Mouse (Mus musculus) liver, embryonic 12.5 days (tissue): ENCODE measurements around the gene Creb1. TPM values are rescaled to one million over a fixed set of nuclear protein-coding genes. Genes with fewer than 3 reads are reported as not detected.

Experiments
- ATAC-seq: fragments of 200-750 bp; cut with Nextera tagmentation; 2 replicates; pipeline ENCODE4 v1.8.0; 2017; ENCODE audit warnings: moderate number of reproducible peaks, mild to moderate bottlenecking, moderate library complexity
- H3K27ac ChIP-seq: fragments of 300-500 bp; sonication (generic); 2 replicates; pipeline ENCODE4 v1.5.1; 2016; ENCODE audit warnings: mild to moderate bottlenecking
- H3K27me3 ChIP-seq: fragments of 300-500 bp; sonication (generic); replicated peaks from 2 replicates; pipeline ENCODE4 v1.6.1; 2016; ENCODE audit warnings: mild to moderate bottlenecking, moderate library complexity
- H3K36me3 ChIP-seq: fragments of 300-500 bp; sonication (generic); 2 replicates; pipeline ENCODE4 v1.6.1; 2016; ENCODE audit warnings: mild to moderate bottlenecking, moderate library complexity
- H3K4me1 ChIP-seq: fragments of 300-500 bp; sonication (generic); 2 replicates; pipeline ENCODE4 v1.6.1; 2016
- H3K4me2 ChIP-seq: fragments of 300-500 bp; sonication (generic); 2 replicates; pipeline ENCODE4 v1.6.1; 2016; ENCODE audit warnings: mild to moderate bottlenecking, moderate library complexity
- H3K4me3 ChIP-seq: fragments of 300-500 bp; sonication (generic); 2 replicates; pipeline ENCODE4 v1.5.1; 2016; ENCODE audit warnings: mild to moderate bottlenecking, moderate library complexity
- H3K9ac ChIP-seq: fragments of 300-500 bp; sonication (generic); 2 replicates; pipeline ENCODE4 v1.6.1; 2016; ENCODE audit warnings: mild to moderate bottlenecking, moderate library complexity
- H3K9me3 ChIP-seq: fragments of 300-500 bp; sonication (generic); replicated peaks from 2 replicates; pipeline ENCODE4 v1.6.1; 2016; ENCODE audit warnings: mild to moderate bottlenecking, moderate library complexity
- WGBS: fragments of 180-500 bp; shearing (Covaris S2); methylation state at CpG from one replicate; pipeline ENCODE4 v1.1.7; 2016; ENCODE audit not compliant: insufficient replicate concordance; 5-methylcytosine and 5-hydroxymethylcytosine counted together
- polyA plus RNA-seq: library from polyadenylated mRNA; unstranded; fragments of >200 nt; fragmentation: Nextera tagmentation; extraction: Ambion mirVana; gene quantifications from 2 replicates; pipeline ENCODE4 v1.2.1, GENCODE M21; 2016

Creb1 gene
- polyA plus RNA-seq, 1 experiment from 2014 or later, result 20.9 TPM

GRCm38 (mm10) chr1:64609976-64610375 lies 77.5 kb downstream of the Creb1 start:
- no peak for ATAC-seq
- H3K4me1 ChIP-seq, result peaks cover 38% of the 10 kb centered on the region
- peaks cover 45% of the 10 kb centered on the region for H3K36me3 ChIP-seq
- no peak overlapping the region for H3K4me3 ChIP-seq
- no peak overlapping the region for H3K9ac ChIP-seq
- H3K27me3 ChIP-seq, result no peaks in the 10 kb centered on the region
- H3K9me3 ChIP-seq, result no peaks in the 10 kb centered on the region
- H3K27ac ChIP-seq, result peak overlapping the region; percentile 81
- 76% methylated on average over 9 of the region's 9 CpGs for WGBS
- peak overlapping the region; percentile 47; the same call in 1 of the 2 replicates for H3K4me2 ChIP-seq

- no peak overlapping the region for H3K4me3 ChIP-seq
- 88% methylated on average over 9 of the region's 9 CpGs for WGBS
- peaks cover 45% of the 10 kb centered on the region for H3K4me1 ChIP-seq
- H3K9ac ChIP-seq, result no peak overlapping the region
- peaks cover 19% of the 10 kb centered on the region; the same call in 1 of the 2 replicates for H3K36me3 ChIP-seq
- H3K27ac ChIP-seq, result no peak overlapping the region
- H3K27me3 ChIP-seq, result no peaks in the 10 kb centered on the region
- H3K9me3 ChIP-seq, result no peaks in the 10 kb centered on the region
- no peak for ATAC-seq
- no peak overlapping the region for H3K4me2 ChIP-seq
Measured at GRCm38 (mm10) chr1:64614311-64614710, 81.9 kb downstream of the Creb1 start.

- ATAC-seq, result no peak
- 83% methylated on average over 10 of the region's 10 CpGs for WGBS
- H3K36me3 ChIP-seq, result peaks cover 19% of the 10 kb centered on the region; the same call in 1 of the 2 replicates
Measured at GRCm38 (mm10) chr1:64614801-64615345, 82.4 kb downstream of the Creb1 start.

GRCm38 (mm10) chr1:64615531-64615991 lies 83.1 kb downstream of the Creb1 start:
- no peak for ATAC-seq
- Histone ChIP-seq H3K9ac (no peak overlapping the region), H3K4me3 (no peak overlapping the region)

More at GRCm38 (mm10) chr1:64614801-64615345, 82.4 kb downstream of the Creb1 start:
- H3K4me1 ChIP-seq, result peaks cover 39% of the 10 kb centered on the region
- H3K4me3 ChIP-seq, result no peak overlapping the region
- no peaks in the 10 kb centered on the region for H3K27me3 ChIP-seq
- H3K9me3 ChIP-seq, result no peaks in the 10 kb centered on the region
- peak overlapping the region; percentile 20; the same call in 1 of the 2 replicates for H3K27ac ChIP-seq
- no peak overlapping the region for H3K4me2 ChIP-seq
- no peak overlapping the region for H3K9ac ChIP-seq

GRCm38 (mm10) chr1:64616076-64616475 lies 83.6 kb downstream of the Creb1 start:
- Histone ChIP-seq H3K27me3 (no peaks in the 10 kb centered on the region), H3K4me1 (peaks cover 30% of the 10 kb centered on the region), H3K36me3 (peaks cover 19% of the 10 kb centered on the region; the same call in 1 of the 2 replicates), H3K4me3 (peak overlapping the region; percentile 81), H3K27ac (peak overlapping the region; percentile 95; the same call in 1 of the 2 replicates), H3K4me2 (peak overlapping the region; percentile 90), H3K9ac (peak overlapping the region; percentile 88), H3K9me3 (no peaks in the 10 kb centered on the region)
- 77% methylated on average over 6 of the region's 6 CpGs for WGBS
- no peak for ATAC-seq

More at GRCm38 (mm10) chr1:64615531-64615991, 83.1 kb downstream of the Creb1 start:
- Histone ChIP-seq H3K27me3 (no peaks in the 10 kb centered on the region), H3K4me2 (no peak overlapping the region), H3K4me1 (peaks cover 32% of the 10 kb centered on the region), H3K9me3 (no peaks in the 10 kb centered on the region), H3K36me3 (peaks cover 19% of the 10 kb centered on the region; the same call in 1 of the 2 replicates), H3K27ac (peak overlapping the region; percentile 12; the same call in 1 of the 2 replicates)
- WGBS, result 81% methylated on average over 11 of the region's 11 CpGs

GRCm38 (mm10) chr1:64616531-64616880 lies 84.1 kb downstream of the Creb1 start:
- WGBS, result 11% methylated on average over 8 of the region's 8 CpGs
- Histone ChIP-seq H3K36me3 (peaks cover 15% of the 10 kb centered on the region; the same call in 1 of the 2 replicates), H3K27me3 (no peaks in the 10 kb centered on the region), H3K4me3 (peak overlapping the region; percentile 81), H3K27ac (peak overlapping the region; percentile 95), H3K4me2 (peak overlapping the region; percentile 90), H3K9ac (peak overlapping the region; percentile 88), H3K4me1 (peaks cover 30% of the 10 kb centered on the region), H3K9me3 (no peaks in the 10 kb centered on the region)
- peak; percentile 25; the same call in 1 of the 2 replicates for ATAC-seq

GRCm38 (mm10) chr1:64616881-64617714 lies 84.7 kb downstream of the Creb1 start, which contains the start of gene Mettl21a:
Mettl21a (minus strand) TSS chr1:64617242.
- Histone ChIP-seq H3K9ac (peak within 1 kb of the TSS; percentile 88), H3K4me2 (peak within 1 kb of the TSS; percentile 90), H3K27me3 (no peaks in the 10 kb centered on the region), H3K36me3 (peaks cover 15% of the 10 kb centered on the region; the same call in 1 of the 2 replicates), H3K9me3 (no peaks in the 10 kb centered on the region), H3K4me1 (peaks cover 30% of the 10 kb centered on the region), H3K27ac (peak within 1 kb of the TSS; percentile 95), H3K4me3 (peak within 1 kb of the TSS; percentile 81)
- peak; percentile 93 for ATAC-seq
- under 1% methylated on average over 72 of the region's 72 CpGs for WGBS

- Histone ChIP-seq H3K9ac (peak overlapping the region; percentile 88), H3K9me3 (no peaks in the 10 kb centered on the region), H3K27ac (peak overlapping the region; percentile 95), H3K27me3 (no peaks in the 10 kb centered on the region), H3K36me3 (peaks cover 10% of the 10 kb centered on the region; the same call in 1 of the 2 replicates), H3K4me1 (peaks cover 30% of the 10 kb centered on the region), H3K4me3 (peak overlapping the region; percentile 81), H3K4me2 (peak overlapping the region; percentile 90)
- ATAC-seq, result peak; percentile 75
- under 1% methylated on average over 15 of the region's 15 CpGs for WGBS
Measured at GRCm38 (mm10) chr1:64617715-64617984, 85.2 kb downstream of the Creb1 start.

GRCm38 (mm10) chr1:64618226-64618625 lies 85.8 kb downstream of the Creb1 start:
- peak overlapping the region; percentile 88; the same call in 1 of the 2 replicates for H3K9ac ChIP-seq
- no peak overlapping the region for H3K27ac ChIP-seq
- 61% methylated on average over 3 of the region's 3 CpGs for whole genome bisulfite sequencing

GRCm38 (mm10) chr1:64621116-64621515 lies 88.7 kb downstream of the Creb1 start:
- Histone ChIP-seq H3K4me1 (peaks cover 18% of the 10 kb centered on the region), H3K27me3 (no peaks in the 10 kb centered on the region), H3K9ac (no peak overlapping the region), H3K4me3 (no peak overlapping the region), H3K4me2 (no peak overlapping the region), H3K36me3 (no peaks in the 10 kb centered on the region), H3K9me3 (no peaks in the 10 kb centered on the region), H3K27ac (no peak overlapping the region)
- 80% methylated on average over 5 of the region's 5 CpGs for WGBS
- ATAC-seq, result no peak

More at GRCm38 (mm10) chr1:64618226-64618625, 85.8 kb downstream of the Creb1 start:
- Histone ChIP-seq H3K27me3 (no peaks in the 10 kb centered on the region), H3K4me2 (peak overlapping the region; percentile 90), H3K36me3 (peaks cover 8% of the 10 kb centered on the region; the same call in 1 of the 2 replicates), H3K9me3 (no peaks in the 10 kb centered on the region), H3K4me1 (peaks cover 30% of the 10 kb centered on the region), H3K4me3 (peak overlapping the region; percentile 81)
- ATAC-seq, result no peak

GRCm38 (mm10) chr1:64623558-64624435 lies 91.4 kb downstream of the Creb1 start:
- no peaks in the 10 kb centered on the region for H3K27me3 ChIP-seq
- H3K9me3 ChIP-seq, result no peaks in the 10 kb centered on the region
- peaks cover 1% of the 10 kb centered on the region; the same call in 1 of the 2 replicates for H3K4me1 ChIP-seq
- no peak overlapping the region for H3K27ac ChIP-seq
- no peaks in the 10 kb centered on the region for H3K36me3 ChIP-seq
- H3K4me3 ChIP-seq, result no peak overlapping the region
- no peak for ATAC-seq
- whole genome bisulfite sequencing, result 66% methylated on average over 12 of the region's 12 CpGs
- no peak overlapping the region for H3K9ac ChIP-seq
- no peak overlapping the region for H3K4me2 ChIP-seq
